ENCODE assay signal across 8 mouse cellular contexts in genomic region chr3:16043315-16043714, GRCm38 (mm10). TPM values are rescaled to one million over a fixed set of nuclear protein-coding genes. Genes with fewer than 3 reads are reported as not detected.
DNase-seq lines count a peak whose midpoint lies in the region; ATAC-seq and TF ChIP-seq lines count a peak whose summit lies in the region.
"Had no signal": no experiment of that assay in that cellular context is flagged by ENCODE, and none has a peak within 500 bp of the region (broad histone marks: within the 10 kb centered on the region; RNA-seq: fewer than 3 reads in every experiment).

No protein-coding gene starts in this region.

- peak; percentile 66 for TF ChIP-seq CTCF in lung, embryonic 14.5 days (IDR thresholded peaks at IDR 0.05; ENCODE audit: low read depth)
- TF ChIP-seq CTCF in kidney, postnatal 0 days (IDR thresholded peaks at IDR 0.05; ENCODE audit: low read depth) = peak; percentile 78

- peak; percentile 52; the same call in 1 of the 2 replicates for ATAC-seq in lung, embryonic 14.5 days (ENCODE audit: insufficient read depth)
- ATAC-seq in embryonic facial prominence, embryonic 14.5 days (ENCODE audit: low read depth) = no peak
- ATAC-seq in kidney, postnatal 0 days (replicated peaks; ENCODE audit: low FRiP score, low read depth) = no peak
- ATAC-seq in midbrain, embryonic 12.5 days (ENCODE audit: low FRiP score, low read depth) = peak; percentile 52; the same call in 1 of the 2 replicates

- H3K4me3 ChIP-seq in lung, embryonic 14.5 days (ENCODE audit: low read depth, low read length) = no peak overlapping the region
- H3K4me3 ChIP-seq in embryonic facial prominence, embryonic 14.5 days (ENCODE audit: low read depth, low read length) = no peak overlapping the region
- H3K4me3 ChIP-seq in kidney, postnatal 0 days (replicated peaks; ENCODE audit: low read depth, low read length) = no peak overlapping the region
- no peak overlapping the region for H3K4me3 ChIP-seq in midbrain, embryonic 12.5 days

- H3K27me3 ChIP-seq in lung, embryonic 14.5 days (ENCODE audit: insufficient read depth, low read length) = no peaks in the 10 kb centered on the region
- H3K27me3 ChIP-seq in embryonic facial prominence, embryonic 14.5 days (replicated peaks; ENCODE audit: control insufficient read depth, insufficient read depth, low read length) = no peaks in the 10 kb centered on the region
- H3K27me3 ChIP-seq in kidney, postnatal 0 days (ENCODE audit: insufficient read depth, low read length) = no peaks in the 10 kb centered on the region
- H3K27me3 ChIP-seq in midbrain, embryonic 12.5 days = no peaks in the 10 kb centered on the region

- H3K9ac ChIP-seq in lung, embryonic 14.5 days = no peak overlapping the region
- H3K9ac ChIP-seq in embryonic facial prominence, embryonic 14.5 days (ENCODE audit: low read depth, low read length) = no peak overlapping the region
- no peak overlapping the region for H3K9ac ChIP-seq in kidney, postnatal 0 days (ENCODE audit: low read depth, low read length)
- H3K9ac ChIP-seq in midbrain, embryonic 12.5 days (replicated peaks) = no peak overlapping the region

- no peaks in the 10 kb centered on the region for H3K9me3 ChIP-seq in lung, embryonic 14.5 days (ENCODE audit: low read depth, low read length)
- no peaks in the 10 kb centered on the region for H3K9me3 ChIP-seq in embryonic facial prominence, embryonic 14.5 days (ENCODE audit: control insufficient read depth, low read length)
- H3K9me3 ChIP-seq in kidney, postnatal 0 days (replicated peaks; ENCODE audit: low read length) = no peaks in the 10 kb centered on the region
- no peaks in the 10 kb centered on the region for H3K9me3 ChIP-seq in midbrain, embryonic 12.5 days

- no peaks in the 10 kb centered on the region for H3K36me3 ChIP-seq in lung, embryonic 14.5 days (ENCODE audit: insufficient read depth)
- H3K36me3 ChIP-seq in embryonic facial prominence, embryonic 14.5 days (ENCODE audit: control insufficient read depth, insufficient read depth, low read length) = no peaks in the 10 kb centered on the region
- no peaks in the 10 kb centered on the region for H3K36me3 ChIP-seq in kidney, postnatal 0 days (ENCODE audit: insufficient read depth, low read length)
- H3K36me3 ChIP-seq in midbrain, embryonic 12.5 days = no peaks in the 10 kb centered on the region

- WGBS in lung, embryonic 14.5 days = 0% methylated on average over 1 of the region's 1 CpGs
- WGBS in embryonic facial prominence, embryonic 14.5 days = 0% methylated on average over 1 of the region's 1 CpGs
- 0% methylated on average over 1 of the region's 1 CpGs for WGBS in kidney, postnatal 0 days
- WGBS in midbrain, embryonic 12.5 days = 7% methylated on average over 1 of the region's 1 CpGs

- H3K4me2 ChIP-seq in lung, embryonic 14.5 days = no peak overlapping the region
- H3K4me2 ChIP-seq in embryonic facial prominence, embryonic 14.5 days (ENCODE audit: low read depth, low read length) = no peak overlapping the region
- H3K4me2 ChIP-seq in kidney, postnatal 0 days (ENCODE audit: low read length) = no peak overlapping the region
- no peak overlapping the region for H3K4me2 ChIP-seq in midbrain, embryonic 12.5 days (replicated peaks)

- DNase-seq in lung, embryonic 14.5 days = peak; percentile 77
- DNase-seq in lung, postnatal 4 days = no peak
- DNase-seq in adrenal gland, adult 2 months = peak; percentile 14
- peak; percentile 22 for DNase-seq in embryonic facial prominence, embryonic 14.5 days (ENCODE audit: low spot score)
- DNase-seq in kidney, postnatal 0 days (ENCODE audit: low spot score) = peak; percentile 20
- no peak for DNase-seq in gastrocnemius, postnatal 10 days

- no peaks in the 10 kb centered on the region for H3K4me1 ChIP-seq in lung, embryonic 14.5 days (ENCODE audit: insufficient read depth)
- H3K4me1 ChIP-seq in embryonic facial prominence, embryonic 14.5 days (ENCODE audit: control insufficient read depth, insufficient read depth, low read length) = no peaks in the 10 kb centered on the region
- H3K4me1 ChIP-seq in kidney, postnatal 0 days (replicated peaks; ENCODE audit: insufficient read depth, low read length) = no peaks in the 10 kb centered on the region
- no peaks in the 10 kb centered on the region for H3K4me1 ChIP-seq in midbrain, embryonic 12.5 days

- no peak overlapping the region for H3K27ac ChIP-seq in lung, embryonic 14.5 days (ENCODE audit: low read depth)
- no peak overlapping the region for H3K27ac ChIP-seq in embryonic facial prominence, embryonic 14.5 days (replicated peaks; ENCODE audit: low read depth, low read length)
- no peak overlapping the region for H3K27ac ChIP-seq in kidney, postnatal 0 days
- H3K27ac ChIP-seq in midbrain, embryonic 12.5 days (replicated peaks) = no peak overlapping the region

RNA-seq across cellular contexts. Expression of gene Gm5150, which starts 37.1 kb away (rescaled TPM):
- not detected in 2 replicates for polyA plus RNA-seq in lung, embryonic 14.5 days (2014; fragmentation: Nextera tagmentation; extraction: Ambion mirVana)
- total RNA-seq in adrenal gland, adult 2 months (2021) = under 1 TPM; 0.31 to 0.63 TPM
- not detected in 2 replicates for polyA plus RNA-seq in adrenal gland, adult 2 months (2012; rRNA removed)
- polyA plus RNA-seq in embryonic facial prominence, embryonic 14.5 days (2014; fragmentation: Nextera tagmentation; extraction: Ambion mirVana) = not detected in 2 replicates
- polyA plus RNA-seq in kidney, postnatal 0 days (2015; fragmentation: Nextera tagmentation; extraction: Ambion mirVana) = 0.15 and 0.25 TPM in 2 replicates
- not detected in 2 replicates for polyA plus RNA-seq in midbrain, embryonic 12.5 days (2016; fragmentation: Nextera tagmentation; extraction: Ambion mirVana)
- total RNA-seq in gastrocnemius, postnatal 10 days (2021) = not detected
- polyA plus RNA-seq: lung, embryonic 16.5 days had no signal

Comparison
In these comparisons a context has a peak if more than half of its experiments do, and no peak if none do; other contexts are left out.
1. DNase-seq: peak in lung, embryonic 14.5 days (single experiment), adrenal gland, adult 2 months (single experiment), embryonic facial prominence, embryonic 14.5 days (single experiment) and kidney, postnatal 0 days (single experiment); none in lung, postnatal 4 days (0 of 2) and gastrocnemius, postnatal 10 days (single experiment).
2. ATAC-seq: peak in lung, embryonic 14.5 days (single experiment) and midbrain, embryonic 12.5 days (single experiment); none in embryonic facial prominence, embryonic 14.5 days (single experiment) and kidney, postnatal 0 days (single experiment).